Mouse (Mus musculus): ENCODE measurements around the gene Stmn3. TPM values are rescaled to one million over a fixed set of nuclear protein-coding genes. Genes with fewer than 3 reads are reported as not detected.

The Stmn3 gene
- polyA plus RNA-seq, 1 experiment from 2014 or later: 1,726 TPM

- no peak for ATAC-seq (ENCODE audit: low FRiP score)
- Histone ChIP-seq H3K36me3 (peaks cover 33% of the 10 kb centered on the region), H3K27ac (replicated peaks) (no peak overlapping the region), H3K27me3 (replicated peaks) (no peaks in the 10 kb centered on the region), H3K4me3 (replicated peaks) (no peak overlapping the region), H3K4me2 (no peak overlapping the region), H3K9ac (replicated peaks) (no peak overlapping the region), H3K9me3 (replicated peaks) (no peaks in the 10 kb centered on the region), H3K4me1 (no peaks in the 10 kb centered on the region)
- 78% methylated on average over 1 of the region's 1 CpGs for WGBS
Observed at GRCm38 (mm10) chr2:181279968-181280367, 34.3 kb downstream of the Stmn3 start.

GRCm38 (mm10) chr2:181277866-181278265 lies 36.4 kb downstream of the Stmn3 start:
- Histone ChIP-seq H3K27me3 (replicated peaks) (no peaks in the 10 kb centered on the region), H3K9ac (replicated peaks) (no peak overlapping the region), H3K27ac (replicated peaks) (no peak overlapping the region), H3K4me3 (replicated peaks) (no peak overlapping the region), H3K9me3 (replicated peaks) (no peaks in the 10 kb centered on the region), H3K36me3 (peaks cover 40% of the 10 kb centered on the region), H3K4me2 (no peak overlapping the region), H3K4me1 (no peaks in the 10 kb centered on the region)
- no peak for ATAC-seq (ENCODE audit: low FRiP score)
- WGBS: 87% methylated on average over 3 of the region's 3 CpGs

- no peaks in the 10 kb centered on the region for H3K4me1 ChIP-seq
- WGBS: 87% methylated on average over 1 of the region's 1 CpGs
- H3K27ac ChIP-seq (replicated peaks): no peak overlapping the region
- H3K9me3 ChIP-seq (replicated peaks): no peaks in the 10 kb centered on the region
- no peaks in the 10 kb centered on the region for H3K27me3 ChIP-seq (replicated peaks)
- no peak for ATAC-seq (ENCODE audit: low FRiP score)
- H3K36me3 ChIP-seq: peaks cover 40% of the 10 kb centered on the region
- H3K9ac ChIP-seq (replicated peaks): no peak overlapping the region
- no peak overlapping the region for H3K4me2 ChIP-seq
- H3K4me3 ChIP-seq (replicated peaks): no peak overlapping the region
Observed at GRCm38 (mm10) chr2:181276766-181277165, 37.5 kb downstream of the Stmn3 start.

DNA sequence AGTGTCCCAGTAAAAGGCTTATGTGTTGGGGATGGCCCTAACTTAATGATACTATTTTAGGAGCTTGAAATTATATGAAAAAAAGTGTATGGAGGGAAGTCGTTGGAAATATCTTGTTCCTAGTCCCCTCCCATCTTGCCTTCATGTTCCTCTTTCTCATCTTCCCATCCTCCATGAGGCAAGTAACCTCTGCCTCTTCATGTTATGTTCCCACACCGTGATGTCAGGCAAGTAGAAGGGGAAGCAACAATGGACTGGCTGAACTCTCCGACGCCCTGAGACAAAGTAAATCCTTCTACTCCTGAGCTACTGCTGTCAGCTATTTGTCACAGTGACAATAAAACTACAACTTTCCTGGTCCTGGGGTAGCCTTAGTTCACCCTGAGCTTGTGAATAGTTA lies 39.7 kb downstream of the Stmn3 start:
- Histone ChIP-seq H3K9me3 (replicated peaks) (no peaks in the 10 kb centered on the region), H3K9ac (replicated peaks) (no peak overlapping the region), H3K4me1 (no peaks in the 10 kb centered on the region), H3K4me3 (replicated peaks) (no peak overlapping the region), H3K36me3 (peaks cover 51% of the 10 kb centered on the region), H3K27me3 (replicated peaks) (no peaks in the 10 kb centered on the region), H3K27ac (replicated peaks) (no peak overlapping the region), H3K4me2 (no peak overlapping the region)
- no peak for ATAC-seq (ENCODE audit: low FRiP score)
- WGBS: 73% methylated on average over 4 of the region's 4 CpGs

DNA sequence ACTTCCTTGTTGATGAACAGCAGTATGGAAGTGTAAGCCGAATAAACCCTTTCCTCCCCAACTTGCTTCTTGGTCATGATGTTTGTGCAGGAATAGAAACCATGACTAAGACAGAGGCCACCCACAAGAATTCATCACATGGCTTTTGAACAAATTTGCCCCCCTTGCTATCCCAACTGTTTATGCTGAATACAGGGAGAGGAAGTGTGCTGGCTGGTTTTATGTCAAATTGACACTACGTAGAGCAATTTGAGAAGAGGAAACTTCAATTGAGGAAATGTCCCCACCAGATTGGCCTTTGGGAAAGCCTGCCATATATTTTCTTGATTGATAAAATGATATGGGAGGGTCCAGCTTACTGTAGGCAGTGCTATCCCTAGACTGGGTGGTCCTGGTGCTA lies 40.5 kb downstream of the Stmn3 start:
- Histone ChIP-seq H3K36me3 (peaks cover 55% of the 10 kb centered on the region), H3K4me1 (no peaks in the 10 kb centered on the region), H3K4me2 (no peak overlapping the region), H3K27ac (replicated peaks) (no peak overlapping the region), H3K27me3 (replicated peaks) (no peaks in the 10 kb centered on the region), H3K9me3 (replicated peaks) (no peaks in the 10 kb centered on the region), H3K9ac (replicated peaks) (no peak overlapping the region), H3K4me3 (replicated peaks) (no peak overlapping the region)
- 97% methylated on average over 2 of the region's 2 CpGs for WGBS
- ATAC-seq (ENCODE audit: low FRiP score): no peak

GRCm38 (mm10) chr2:181272092-181272491 lies 42.2 kb downstream of the Stmn3 start:
- H3K36me3 ChIP-seq: peaks cover 44% of the 10 kb centered on the region
- WGBS: 95% methylated on average over 2 of the region's 2 CpGs

DNA sequence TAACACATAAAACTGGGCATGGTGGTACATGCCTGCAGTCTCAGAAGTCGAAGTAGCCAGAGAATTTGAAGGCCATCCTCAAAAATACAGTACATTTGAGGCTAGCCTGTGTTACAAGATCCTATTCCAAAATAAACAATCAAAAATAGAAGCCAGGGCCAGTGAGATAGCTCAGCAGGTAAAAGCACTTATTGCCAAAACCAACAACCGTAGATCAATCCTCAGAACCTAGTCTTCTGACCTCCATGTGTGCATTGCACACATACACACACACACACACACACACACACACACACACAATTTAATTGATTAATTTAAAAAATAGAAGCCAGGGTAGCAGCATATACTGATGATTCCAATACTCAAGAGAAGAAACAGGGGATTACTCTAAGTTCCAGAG lies 47.5 kb downstream of the Stmn3 start:
- H3K4me2 ChIP-seq: no peak overlapping the region
- WGBS: 92% methylated on average over 2 of the region's 2 CpGs
- peaks cover 61% of the 10 kb centered on the region for H3K36me3 ChIP-seq

More at GRCm38 (mm10) chr2:181272092-181272491, 42.2 kb downstream of the Stmn3 start:
- Histone ChIP-seq H3K9me3 (replicated peaks) (no peaks in the 10 kb centered on the region), H3K27me3 (replicated peaks) (no peaks in the 10 kb centered on the region), H3K4me3 (replicated peaks) (no peak overlapping the region), H3K9ac (replicated peaks) (no peak overlapping the region), H3K27ac (replicated peaks) (no peak overlapping the region), H3K4me1 (no peaks in the 10 kb centered on the region), H3K4me2 (no peak overlapping the region)
- no peak for ATAC-seq (ENCODE audit: low FRiP score)

More for the DNA sequence above, 47.5 kb downstream of the Stmn3 start:
- no peak overlapping the region for H3K27ac ChIP-seq (replicated peaks)
- H3K27me3 ChIP-seq (replicated peaks): no peaks in the 10 kb centered on the region
- H3K4me1 ChIP-seq: no peaks in the 10 kb centered on the region
- no peak for ATAC-seq (ENCODE audit: low FRiP score)
- no peak overlapping the region for H3K9ac ChIP-seq (replicated peaks)
- H3K4me3 ChIP-seq (replicated peaks): no peak overlapping the region
- no peaks in the 10 kb centered on the region for H3K9me3 ChIP-seq (replicated peaks)

Other genes with a start within 250 kb of the Stmn3 start
- 36.9 and 45.8 TPM in 2 replicates for gene Kcnq2, start 179.2 kb downstream of the Stmn3 start, polyA plus RNA-seq (2015; fragmentation: Nextera tagmentation; extraction: Ambion mirVana)
- 15.4 and 16.8 TPM in 2 replicates for gene Eef1a2, start 157.5 kb downstream of the Stmn3 start, polyA plus RNA-seq (2015; fragmentation: Nextera tagmentation; extraction: Ambion mirVana)
- 361 and 401 TPM in 2 replicates for gene Ppdpf, start 127.3 kb downstream of the Stmn3 start, polyA plus RNA-seq (2015; fragmentation: Nextera tagmentation; extraction: Ambion mirVana)
- 0.05 TPM in 1 of 2 replicates, not detected in the other for gene Ptk6, start 111.7 kb downstream of the Stmn3 start, polyA plus RNA-seq (2015; fragmentation: Nextera tagmentation; extraction: Ambion mirVana)
- 0.17 and 0.36 TPM in 2 replicates for gene Srms, start 101.3 kb downstream of the Stmn3 start, polyA plus RNA-seq (2015; fragmentation: Nextera tagmentation; extraction: Ambion mirVana)
- 0.20 and 0.22 TPM in 2 replicates for gene Fndc11, start 94.5 kb downstream of the Stmn3 start, polyA plus RNA-seq (2015; fragmentation: Nextera tagmentation; extraction: Ambion mirVana)
- 0.37 and 0.91 TPM in 2 replicates for gene Helz2, start 72.5 kb downstream of the Stmn3 start, polyA plus RNA-seq (2015; fragmentation: Nextera tagmentation; extraction: Ambion mirVana)
- 13.9 and 14.6 TPM in 2 replicates for gene Gmeb2, start 26.5 kb downstream of the Stmn3 start, polyA plus RNA-seq (2015; fragmentation: Nextera tagmentation; extraction: Ambion mirVana)
- 37.3 and 39.4 TPM in 2 replicates for gene Rtel1, start 5.2 kb upstream of the Stmn3 start, polyA plus RNA-seq (2015; fragmentation: Nextera tagmentation; extraction: Ambion mirVana)
- 71.1 and 81.9 TPM in 2 replicates for gene Zgpat, start 50.4 kb upstream of the Stmn3 start, polyA plus RNA-seq (2015; fragmentation: Nextera tagmentation; extraction: Ambion mirVana)
- gene Arfrp1, start 50.9 kb upstream of the Stmn3 start, polyA plus RNA-seq (2015; fragmentation: Nextera tagmentation; extraction: Ambion mirVana): 83.5 and 83.7 TPM in 2 replicates
- 44.8 and 52.5 TPM in 2 replicates for gene Lime1, start 65.6 kb upstream of the Stmn3 start, polyA plus RNA-seq (2015; fragmentation: Nextera tagmentation; extraction: Ambion mirVana)
- 18.5 and 19.7 TPM in 2 replicates for gene Zbtb46, start 144.9 kb upstream of the Stmn3 start, polyA plus RNA-seq (2015; fragmentation: Nextera tagmentation; extraction: Ambion mirVana)
- 0.12 and 0.13 TPM in 2 replicates for gene Abhd16b, start 178.7 kb upstream of the Stmn3 start, polyA plus RNA-seq (2015; fragmentation: Nextera tagmentation; extraction: Ambion mirVana)
- gene Tpd52l2, start 182.6 kb upstream of the Stmn3 start, polyA plus RNA-seq (2015; fragmentation: Nextera tagmentation; extraction: Ambion mirVana): 112 and 113 TPM in 2 replicates
- gene Dnajc5, start 206.0 kb upstream of the Stmn3 start, polyA plus RNA-seq (2015; fragmentation: Nextera tagmentation; extraction: Ambion mirVana): 242 and 263 TPM in 2 replicates

Measured in neural tube, embryonic 15.5 days (tissue).